Mouse (Mus musculus): ENCODE measurements around the gene Rhoh.

DNA sequence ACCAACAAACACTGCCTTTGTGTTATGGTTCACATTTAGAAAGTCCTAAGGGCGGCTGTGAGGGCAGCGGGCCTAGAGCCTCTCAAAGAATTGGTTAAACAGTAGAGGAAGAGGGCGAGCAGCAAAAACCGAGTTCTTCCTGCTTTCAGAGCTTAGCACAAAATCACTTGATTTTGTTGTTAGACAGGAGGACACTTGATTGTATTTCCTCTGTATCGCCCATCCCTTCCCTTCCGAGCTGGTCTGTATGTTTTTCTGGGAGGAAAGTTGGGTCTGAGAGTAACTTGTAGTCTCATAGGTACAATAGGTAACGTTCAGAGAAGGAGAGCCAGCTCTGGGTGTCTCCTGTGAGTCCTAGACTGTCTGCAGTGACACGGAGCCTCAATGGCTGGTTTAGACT is 33.9 kb upstream of the Rhoh start:
- TF ChIP-seq CTCF (IDR thresholded peaks at IDR 0.05; ENCODE audit: control insufficient read depth, insufficient read depth, insufficient replicate concordance, low read depth, low read length): no peak
- TF ChIP-seq POLR2A (IDR thresholded peaks at IDR 0.05; ENCODE audit: control insufficient read depth, low read depth, low read length): no peak
